Mouse (Mus musculus): ENCODE results near the gene Metap2. TPM values are rescaled to one million over a fixed set of nuclear protein-coding genes. Genes with fewer than 3 reads are reported as not detected.

The Metap2 gene
- polyA plus RNA-seq, 1 experiment = 1,559 TPM

DNA sequence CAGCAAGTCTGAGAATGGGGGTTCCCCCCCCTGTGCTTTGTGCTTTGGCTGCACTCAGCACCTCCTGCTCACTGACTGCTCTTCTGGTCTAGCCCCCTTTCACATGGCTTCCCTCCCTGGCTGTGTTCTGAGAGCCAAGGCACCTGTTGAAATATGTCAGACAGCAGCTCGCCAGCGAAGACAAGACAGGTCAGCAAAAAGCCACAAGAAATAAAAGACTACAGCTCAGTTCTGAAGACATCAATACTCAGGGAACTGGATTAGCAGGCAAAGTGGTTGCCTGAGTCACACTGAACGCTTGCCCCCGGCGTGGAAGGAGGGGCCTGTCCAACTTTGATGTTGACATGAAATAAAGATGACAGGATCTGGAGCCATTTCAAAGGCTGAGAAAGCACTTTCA, 36.0 kb upstream of the Metap2 start:
- 75% methylated on average over 5 of the region's 5 CpGs for WGBS
- Histone ChIP-seq H3K4me3 (replicated peaks; ENCODE audit: control insufficient read depth, low read depth, low read length) (no peak overlapping the region), H3K4me1 (ENCODE audit: control insufficient read depth, insufficient read depth, low read length) (no peaks in the 10 kb centered on the region), H3K27ac (ENCODE audit: control insufficient read depth, insufficient read depth, low read depth, low read length, poor library complexity) (no peak overlapping the region)
- TF ChIP-seq CTCF (IDR thresholded peaks at IDR 0.05; ENCODE audit: control insufficient read depth, insufficient read depth, low read length) = no peak
- TF ChIP-seq POLR2A (IDR thresholded peaks at IDR 0.05; ENCODE audit: borderline replicate concordance, control insufficient read depth, low read depth, low read length) = no peak

DNA sequence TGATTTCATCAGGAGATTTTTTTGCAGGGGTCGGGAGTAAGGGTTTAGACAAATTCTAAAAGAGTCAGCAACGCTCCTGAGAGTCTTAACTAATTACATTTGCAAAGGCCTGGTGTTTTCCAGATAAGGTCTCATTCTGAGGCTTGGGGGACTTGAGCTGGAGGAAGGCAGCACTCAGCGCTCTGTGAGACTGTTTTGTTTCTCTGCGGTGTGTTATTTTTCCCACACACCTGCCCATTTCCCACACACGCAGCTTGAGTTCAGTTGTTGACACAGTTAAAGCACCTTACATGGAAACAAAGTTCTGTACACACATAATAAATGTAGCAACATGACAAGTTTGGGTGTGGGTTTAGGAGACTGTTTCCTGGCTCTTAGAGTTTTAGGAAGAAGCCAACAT, 35.1 kb upstream of the Metap2 start:
- H3K4me3 ChIP-seq (replicated peaks; ENCODE audit: control insufficient read depth, low read depth, low read length) = no peak overlapping the region
- TF ChIP-seq CTCF (IDR thresholded peaks at IDR 0.05; ENCODE audit: control insufficient read depth, insufficient read depth, low read length) (no peak), POLR2A (IDR thresholded peaks at IDR 0.05; ENCODE audit: borderline replicate concordance, control insufficient read depth, low read depth, low read length) (no peak)
- no peak overlapping the region for H3K27ac ChIP-seq (ENCODE audit: control insufficient read depth, insufficient read depth, low read depth, low read length, poor library complexity)
- WGBS = 64% methylated on average over 5 of the region's 5 CpGs
- H3K4me1 ChIP-seq (ENCODE audit: control insufficient read depth, insufficient read depth, low read length) = no peaks in the 10 kb centered on the region

DNA sequence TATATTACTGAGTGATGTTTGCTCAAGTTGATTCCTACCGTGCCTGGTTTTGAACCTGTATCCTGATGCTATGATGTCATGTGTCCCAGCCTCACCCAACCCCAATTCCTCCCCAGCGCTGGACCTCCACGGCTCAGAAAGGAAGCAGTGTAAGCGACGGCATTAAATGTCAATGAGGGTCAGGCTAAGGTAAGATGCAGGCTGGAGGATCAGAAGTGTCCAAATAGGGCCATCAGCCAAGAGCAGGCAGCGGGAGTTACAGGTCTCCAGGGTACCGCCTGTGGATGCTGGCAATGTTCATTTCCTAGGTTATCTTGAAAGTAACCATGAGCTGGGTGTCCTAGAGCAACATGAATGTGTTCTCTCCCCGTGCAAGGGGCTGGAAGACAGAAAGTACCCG, 34.5 kb upstream of the Metap2 start:
- TF ChIP-seq POLR2A (IDR thresholded peaks at IDR 0.05; ENCODE audit: borderline replicate concordance, control insufficient read depth, low read depth, low read length) = no peak
- no peak for TF ChIP-seq CTCF (IDR thresholded peaks at IDR 0.05; ENCODE audit: control insufficient read depth, insufficient read depth, low read length)
- Histone ChIP-seq H3K4me3 (replicated peaks; ENCODE audit: control insufficient read depth, low read depth, low read length) (no peak overlapping the region), H3K27ac (ENCODE audit: control insufficient read depth, insufficient read depth, low read depth, low read length, poor library complexity) (no peak overlapping the region), H3K4me1 (ENCODE audit: control insufficient read depth, insufficient read depth, low read length) (no peaks in the 10 kb centered on the region)
- WGBS = 71% methylated on average over 9 of the region's 9 CpGs

DNA sequence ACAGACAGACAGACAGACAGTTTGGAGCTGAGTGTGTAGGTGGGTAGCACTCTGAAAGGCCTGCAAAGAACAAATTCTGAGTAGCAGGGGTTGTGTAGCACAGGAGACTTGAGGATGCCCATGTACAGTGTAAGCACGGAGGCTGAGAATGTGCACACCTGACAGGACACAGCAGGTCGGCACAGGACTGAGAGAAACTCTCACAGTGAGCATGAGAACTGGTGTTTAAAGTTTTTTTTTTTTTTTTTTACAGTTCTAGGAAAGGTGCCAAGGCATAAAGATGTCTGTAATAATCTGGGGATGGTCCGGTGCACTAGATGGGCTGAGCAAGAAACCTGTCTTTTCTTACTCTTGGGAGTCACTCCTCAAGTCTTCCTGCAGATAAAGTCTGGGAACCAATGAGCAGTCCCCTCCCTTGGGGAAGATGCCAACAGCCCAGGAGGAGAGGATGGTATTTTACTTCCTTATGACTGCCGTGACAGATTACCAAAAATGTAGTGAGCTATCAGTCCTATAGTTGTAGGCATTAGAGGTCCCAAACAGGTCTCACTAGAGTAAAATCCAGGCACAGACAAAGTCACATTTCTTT, 33.4 kb upstream of the Metap2 start:
- TF ChIP-seq CTCF (IDR thresholded peaks at IDR 0.05; ENCODE audit: control insufficient read depth, insufficient read depth, low read length) (no peak), POLR2A (IDR thresholded peaks at IDR 0.05; ENCODE audit: borderline replicate concordance, control insufficient read depth, low read depth, low read length) (no peak)
- Histone ChIP-seq H3K4me1 (ENCODE audit: control insufficient read depth, insufficient read depth, low read length) (no peaks in the 10 kb centered on the region), H3K4me3 (replicated peaks; ENCODE audit: control insufficient read depth, low read depth, low read length) (no peak overlapping the region), H3K27ac (ENCODE audit: control insufficient read depth, insufficient read depth, low read depth, low read length, poor library complexity) (no peak overlapping the region)
- 46% methylated on average over 4 of the region's 4 CpGs for WGBS

DNA sequence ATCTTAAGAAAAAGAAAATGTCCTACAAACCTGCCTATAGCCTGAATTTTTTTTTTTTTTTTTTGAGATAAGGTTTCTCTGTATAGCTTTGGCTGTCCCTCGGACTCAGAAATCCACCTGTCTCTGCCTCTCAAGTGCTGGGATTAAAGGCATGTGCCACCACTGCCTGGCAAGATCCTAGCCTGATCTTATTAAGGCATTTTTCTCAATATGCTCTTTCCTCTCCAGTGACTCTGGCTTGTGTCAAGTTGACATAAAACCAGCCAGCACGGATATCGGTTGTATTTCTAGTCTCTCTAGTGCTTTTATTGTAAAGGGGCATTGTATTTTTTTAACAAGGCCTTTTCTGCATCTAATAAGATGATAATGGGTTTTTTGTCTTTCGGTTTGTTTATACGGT, 27.8 kb upstream of the Metap2 start:
- Histone ChIP-seq H3K4me3 (replicated peaks; ENCODE audit: control insufficient read depth, low read depth, low read length) (no peak overlapping the region), H3K27ac (ENCODE audit: control insufficient read depth, insufficient read depth, low read depth, low read length, poor library complexity) (no peak overlapping the region), H3K4me1 (ENCODE audit: control insufficient read depth, insufficient read depth, low read length) (no peaks in the 10 kb centered on the region)
- 85% methylated on average over 5 of the region's 5 CpGs for WGBS
- TF ChIP-seq POLR2A (IDR thresholded peaks at IDR 0.05; ENCODE audit: borderline replicate concordance, control insufficient read depth, low read depth, low read length) (no peak), CTCF (IDR thresholded peaks at IDR 0.05; ENCODE audit: control insufficient read depth, insufficient read depth, low read length) (no peak)

DNA sequence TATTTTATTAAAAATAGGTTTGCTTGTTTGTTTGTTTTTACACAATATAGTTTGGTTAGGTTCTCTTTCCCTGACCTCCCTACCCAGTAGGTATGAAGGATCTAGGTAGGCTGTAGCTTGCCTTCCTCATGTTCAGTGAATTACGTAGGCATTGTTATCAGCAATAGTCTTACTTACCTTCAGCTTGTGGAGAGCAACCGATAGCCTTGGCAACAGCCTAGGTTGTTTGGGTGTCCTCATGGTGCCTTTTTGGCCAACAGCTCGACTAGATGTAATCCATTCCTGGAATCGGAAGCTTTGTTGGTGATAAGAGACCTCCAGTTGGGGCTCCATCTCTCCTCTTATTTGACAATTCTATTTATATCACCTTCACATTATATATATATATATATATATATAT, 24.3 kb upstream of the Metap2 start:
- H3K4me1 ChIP-seq (ENCODE audit: control insufficient read depth, insufficient read depth, low read length) = peaks cover 2% of the 10 kb centered on the region
- TF ChIP-seq POLR2A (IDR thresholded peaks at IDR 0.05; ENCODE audit: borderline replicate concordance, control insufficient read depth, low read depth, low read length) (no peak), CTCF (IDR thresholded peaks at IDR 0.05; ENCODE audit: control insufficient read depth, insufficient read depth, low read length) (no peak)
- WGBS = 65% methylated on average over 4 of the region's 4 CpGs
- H3K27ac ChIP-seq (ENCODE audit: control insufficient read depth, insufficient read depth, low read depth, low read length, poor library complexity) = no peak overlapping the region
- H3K4me3 ChIP-seq (replicated peaks; ENCODE audit: control insufficient read depth, low read depth, low read length) = no peak overlapping the region

DNA sequence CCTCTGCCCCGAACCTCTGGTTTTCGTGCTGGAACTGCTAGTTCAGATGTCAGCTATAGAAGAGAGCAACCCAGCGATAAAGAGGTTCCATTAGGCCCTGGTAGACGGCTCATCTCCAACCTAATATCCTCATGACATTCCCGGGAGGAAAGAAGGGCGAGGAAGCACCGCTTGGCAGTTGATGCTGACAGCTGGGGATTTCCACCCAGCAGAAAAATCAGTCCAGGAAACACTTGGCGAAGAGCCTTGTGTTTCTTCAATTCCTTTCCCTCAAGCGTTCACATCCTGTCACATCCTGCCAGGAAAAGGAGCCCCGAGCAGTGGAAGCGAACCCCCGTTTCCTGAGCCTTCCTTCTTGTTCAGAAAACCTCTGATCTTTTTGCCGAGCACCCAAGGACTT, 22.3 kb upstream of the Metap2 start:
- no peak overlapping the region for H3K4me3 ChIP-seq (replicated peaks; ENCODE audit: control insufficient read depth, low read depth, low read length)
- H3K27ac ChIP-seq (ENCODE audit: control insufficient read depth, insufficient read depth, low read depth, low read length, poor library complexity) = no peak overlapping the region
- TF ChIP-seq POLR2A (IDR thresholded peaks at IDR 0.05; ENCODE audit: borderline replicate concordance, control insufficient read depth, low read depth, low read length) (no peak), CTCF (IDR thresholded peaks at IDR 0.05; ENCODE audit: control insufficient read depth, insufficient read depth, low read length) (no peak)
- 45% methylated on average over 13 of the region's 13 CpGs for WGBS
- peaks cover 2% of the 10 kb centered on the region for H3K4me1 ChIP-seq (ENCODE audit: control insufficient read depth, insufficient read depth, low read length)

DNA sequence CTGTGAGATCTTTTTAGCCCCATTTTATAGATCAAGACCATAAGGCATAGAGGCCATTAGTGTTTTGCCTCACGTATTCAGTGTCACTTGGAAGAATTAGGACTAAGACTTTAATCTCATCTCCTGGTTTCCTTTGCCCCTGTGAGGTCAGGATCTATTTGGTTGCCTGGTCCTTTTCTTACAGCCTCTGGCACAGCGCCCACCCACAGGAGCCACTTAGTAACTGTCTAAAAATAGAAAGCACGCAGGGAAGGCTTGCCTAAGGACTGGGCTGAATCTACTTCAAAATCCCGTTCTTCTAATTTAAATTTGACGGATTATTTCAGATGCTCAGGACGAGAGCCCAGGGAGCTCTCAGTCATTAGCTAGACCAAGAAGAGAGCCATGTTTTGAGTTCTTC, 21.8 kb upstream of the Metap2 start:
- Histone ChIP-seq H3K4me1 (ENCODE audit: control insufficient read depth, insufficient read depth, low read length) (peaks cover 2% of the 10 kb centered on the region), H3K4me3 (replicated peaks; ENCODE audit: control insufficient read depth, low read depth, low read length) (no peak overlapping the region), H3K27ac (ENCODE audit: control insufficient read depth, insufficient read depth, low read depth, low read length, poor library complexity) (no peak overlapping the region)
- 37% methylated on average over 6 of the region's 6 CpGs for WGBS
- TF ChIP-seq CTCF (IDR thresholded peaks at IDR 0.05; ENCODE audit: control insufficient read depth, insufficient read depth, low read length) (no peak), POLR2A (IDR thresholded peaks at IDR 0.05; ENCODE audit: borderline replicate concordance, control insufficient read depth, low read depth, low read length) (no peak)

DNA sequence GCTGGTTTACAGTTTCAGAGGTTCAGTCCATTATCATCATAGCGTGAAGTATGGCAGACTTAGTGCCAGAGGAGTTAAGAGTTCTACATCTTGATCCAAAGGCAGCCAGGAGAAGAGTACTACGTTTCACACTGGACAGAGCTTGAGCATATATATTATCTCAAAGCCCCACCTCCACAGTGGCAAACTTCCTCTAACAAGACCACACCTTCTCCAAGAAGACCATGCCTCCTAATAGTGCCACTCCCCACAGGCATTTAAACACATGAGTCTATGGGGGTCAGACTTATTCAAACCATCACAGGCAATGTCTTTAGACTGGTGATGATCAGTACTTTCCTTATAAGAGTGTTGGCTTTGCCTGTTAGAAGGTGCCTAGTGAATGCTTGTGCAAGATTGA, 21.2 kb upstream of the Metap2 start:
- H3K4me3 ChIP-seq (replicated peaks; ENCODE audit: control insufficient read depth, low read depth, low read length) = no peak overlapping the region
- peaks cover 2% of the 10 kb centered on the region for H3K4me1 ChIP-seq (ENCODE audit: control insufficient read depth, insufficient read depth, low read length)
- H3K27ac ChIP-seq (ENCODE audit: control insufficient read depth, insufficient read depth, low read depth, low read length, poor library complexity) = no peak overlapping the region
- TF ChIP-seq POLR2A (IDR thresholded peaks at IDR 0.05; ENCODE audit: borderline replicate concordance, control insufficient read depth, low read depth, low read length) = no peak
- TF ChIP-seq CTCF (IDR thresholded peaks at IDR 0.05; ENCODE audit: control insufficient read depth, insufficient read depth, low read length) = no peak
- 39% methylated on average over 2 of the region's 2 CpGs for WGBS
